Mouse (Mus musculus): ENCODE measurements around the gene Gm11146.

Gene Gm11146

GRCm38 (mm10) chr16:77601994-77602393 is at the start of gene Gm11146:
Gm11146 (minus strand) TSS chr16:77602094.
- in situ Hi-C loops (cut with MboI, MseI): no loop called here

- in situ Hi-C loops (cut with MboI, MseI): no loop called here
Measured at GRCm38 (mm10) chr16:77650596-77650995, 48.7 kb upstream of the Gm11146 start.

DNA sequence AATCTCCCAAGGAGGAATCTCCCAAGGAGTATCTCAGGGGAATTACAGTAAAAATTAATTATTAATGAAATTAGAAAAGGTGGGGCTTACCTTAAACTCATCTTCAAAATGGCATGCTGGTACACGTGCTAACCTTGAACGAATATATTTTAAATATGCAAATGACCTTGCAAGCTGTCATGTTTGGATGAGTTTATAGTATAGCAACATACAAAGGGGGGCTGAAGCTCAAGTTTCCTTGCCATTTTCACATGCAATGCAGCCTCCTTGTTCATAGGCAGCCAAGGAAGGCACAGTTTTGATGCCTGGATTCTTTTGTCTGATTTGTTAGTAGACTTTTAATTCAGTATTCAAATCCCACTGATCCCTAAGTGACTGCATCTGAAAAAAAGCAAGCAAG is 47.1 kb upstream of the Gm11146 start:
- in situ Hi-C loops (cut with MboI, MseI): no loop called here

- in situ Hi-C loops (cut with MboI, MseI): no loop called here
Measured at GRCm38 (mm10) chr16:77648181-77648580, 46.3 kb upstream of the Gm11146 start.

DNA sequence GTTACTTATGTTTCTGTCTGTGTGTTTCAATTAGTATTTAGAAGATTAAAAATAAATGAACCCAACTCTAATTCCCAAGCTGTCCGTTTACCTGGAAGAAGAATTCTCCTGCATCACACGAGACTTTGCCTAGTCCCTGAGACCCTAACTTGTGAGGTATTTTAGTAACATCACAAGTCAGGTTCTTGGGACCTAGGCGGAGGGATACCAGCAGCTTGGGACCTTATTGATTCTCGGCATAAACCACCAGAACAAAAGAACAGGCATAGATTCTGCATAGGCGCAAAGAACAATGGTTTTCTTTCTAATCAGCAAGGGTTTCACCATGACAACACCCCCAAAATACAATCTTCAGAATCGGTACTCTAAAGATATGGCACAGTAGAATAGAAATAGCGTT is 44.3 kb upstream of the Gm11146 start:
- in situ Hi-C loops (cut with MboI, MseI): no loop called here

DNA sequence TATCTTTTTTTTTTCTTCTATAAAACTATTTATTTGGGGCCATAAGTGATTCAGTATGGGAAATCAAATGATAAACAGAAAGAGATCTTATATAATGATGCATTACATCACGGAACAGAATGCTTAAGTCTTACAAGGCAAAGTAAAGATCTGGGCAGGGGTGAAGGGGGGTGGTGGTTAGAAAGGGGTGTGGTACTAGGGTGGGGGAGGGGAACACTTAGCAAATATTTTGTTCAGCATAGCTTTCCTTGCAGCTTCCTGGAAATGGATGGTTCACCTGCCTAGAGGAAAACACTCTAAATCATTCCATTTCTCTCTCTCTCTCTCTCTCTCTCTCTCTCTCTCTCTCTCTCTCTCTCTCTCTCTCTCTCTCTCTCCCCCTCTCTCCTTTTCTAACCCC is 43.1 kb upstream of the Gm11146 start:
- in situ Hi-C loops (cut with MboI, MseI): no loop called here

DNA sequence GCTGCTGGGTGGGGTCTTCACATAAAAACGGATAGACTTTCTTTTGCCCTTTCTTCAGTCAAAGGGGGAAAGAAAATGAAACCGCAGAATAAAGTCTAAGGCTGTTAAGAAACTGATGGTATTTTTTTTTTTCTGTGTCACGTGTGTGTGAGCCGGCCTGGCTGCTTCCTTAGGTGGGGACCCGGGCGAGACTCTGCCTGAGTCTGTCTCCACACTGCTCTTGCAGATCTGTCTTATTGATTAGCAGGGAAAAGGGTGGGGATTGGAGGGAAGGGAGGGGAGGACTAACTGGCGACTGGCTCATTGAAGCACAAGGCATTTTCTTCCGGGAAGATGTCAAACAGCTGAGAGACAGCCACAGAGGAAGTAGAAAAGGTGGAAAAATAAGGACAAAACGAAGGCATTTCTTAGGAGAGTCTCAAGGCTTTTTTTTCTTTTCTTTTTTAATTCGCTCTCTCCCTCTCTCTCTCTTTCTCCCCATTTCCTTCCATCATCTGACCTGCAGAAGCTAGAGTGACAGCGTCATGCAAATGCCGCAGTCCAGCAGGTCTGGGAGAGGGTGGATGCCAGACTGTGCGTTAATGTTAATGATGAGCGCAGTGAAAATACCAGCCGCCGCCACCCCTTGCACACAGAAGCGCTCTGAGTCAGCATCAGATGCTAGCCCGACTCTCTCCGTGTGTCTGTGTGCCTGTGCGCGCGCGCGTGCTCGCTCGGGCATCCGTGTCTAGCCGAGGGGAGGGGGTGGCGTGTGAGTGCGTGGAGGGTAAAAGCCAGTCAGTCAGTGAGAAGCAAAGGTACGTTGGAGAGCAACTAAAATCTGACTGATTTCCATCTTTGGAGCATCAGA is 42.2 kb upstream of the Gm11146 start:
- in situ Hi-C loops (cut with MboI, MseI): no loop called here

DNA sequence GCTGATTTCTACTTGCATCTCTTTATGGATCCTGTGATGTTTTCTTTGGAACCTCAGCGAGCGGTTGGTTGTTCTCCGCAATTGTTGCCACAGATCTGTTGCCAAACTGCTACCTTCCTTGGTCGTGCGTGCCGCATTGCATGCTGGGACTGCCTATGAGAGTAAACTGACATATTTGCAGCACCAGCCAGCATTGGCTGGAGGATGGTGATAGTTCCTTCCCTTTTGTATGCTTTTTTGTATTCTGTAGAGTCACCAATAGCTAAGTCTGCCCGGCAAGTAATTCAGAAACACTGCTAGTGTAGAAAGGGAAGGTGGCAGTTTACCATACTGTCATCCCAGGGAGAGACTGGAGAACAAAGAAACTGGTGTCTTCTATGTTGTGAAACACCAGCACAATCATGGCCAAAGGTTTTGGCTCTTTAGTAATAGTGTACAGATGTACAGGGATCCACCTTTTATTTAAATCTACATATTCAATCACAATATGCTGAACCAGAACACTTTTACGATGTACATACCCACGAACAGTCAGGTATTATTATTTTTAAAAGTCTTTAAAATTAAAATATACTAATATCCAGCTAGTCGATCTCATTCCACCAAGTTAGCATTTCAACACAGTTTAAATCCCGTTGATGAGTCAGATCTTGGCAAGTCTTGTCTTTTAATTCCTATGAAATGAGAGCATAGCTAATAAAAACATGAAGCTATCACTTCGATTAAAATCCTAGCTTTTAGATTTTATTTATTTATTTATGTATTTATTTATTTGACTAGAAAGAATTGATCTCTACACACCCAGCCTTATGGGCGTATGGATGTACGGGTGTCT is 41.4 kb upstream of the Gm11146 start:
- in situ Hi-C loops (cut with MboI, MseI): no loop called here

DNA sequence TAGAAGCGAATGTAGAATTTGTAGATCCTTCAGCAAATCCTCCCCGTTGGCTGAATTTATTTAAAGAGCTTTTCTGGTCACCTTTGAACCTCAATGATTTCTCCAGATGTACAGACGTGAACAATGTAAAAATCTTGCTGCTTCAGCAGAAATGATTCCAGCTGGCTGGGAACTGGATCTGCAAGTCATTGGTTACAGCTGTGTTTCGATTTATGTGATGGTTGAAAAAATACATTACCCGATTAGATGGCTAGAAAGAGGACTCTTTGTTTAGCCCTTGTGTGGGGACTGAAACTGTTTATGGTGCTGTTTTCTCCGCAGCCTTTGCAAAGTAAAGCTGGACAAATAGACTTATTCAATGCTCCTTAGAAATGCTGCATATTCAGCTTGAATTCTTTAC is 34.6 kb upstream of the Gm11146 start:
- in situ Hi-C loops (cut with MboI, MseI): no loop called here

- in situ Hi-C loops (cut with MboI, MseI): no loop called here
Measured at GRCm38 (mm10) chr16:77632315-77632881, 30.5 kb upstream of the Gm11146 start.

- in situ Hi-C loops (cut with MboI, MseI): no loop called here
Measured at GRCm38 (mm10) chr16:77622681-77623080, 20.8 kb upstream of the Gm11146 start.

DNA sequence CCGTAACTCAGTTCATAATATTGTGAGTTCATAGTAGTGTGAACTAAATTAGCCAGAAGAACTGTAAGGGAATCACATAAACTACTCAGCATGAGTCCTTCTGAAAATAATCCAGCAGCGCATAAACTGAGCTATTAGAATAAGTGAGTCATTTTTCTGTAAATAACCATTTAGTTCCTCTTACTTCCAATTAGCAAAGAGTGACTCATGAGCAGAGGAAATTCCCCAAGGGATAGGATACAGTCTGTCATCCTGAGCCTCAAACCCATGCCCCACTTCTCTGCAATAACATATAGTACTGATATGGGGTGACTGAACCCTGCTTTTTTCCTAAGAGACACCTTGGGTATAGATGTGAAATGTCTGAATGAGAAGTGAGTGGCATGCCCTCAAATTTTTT is 687 bp upstream of the Gm11146 start:
- in situ Hi-C loops (cut with MboI, MseI): no loop called here

DNA sequence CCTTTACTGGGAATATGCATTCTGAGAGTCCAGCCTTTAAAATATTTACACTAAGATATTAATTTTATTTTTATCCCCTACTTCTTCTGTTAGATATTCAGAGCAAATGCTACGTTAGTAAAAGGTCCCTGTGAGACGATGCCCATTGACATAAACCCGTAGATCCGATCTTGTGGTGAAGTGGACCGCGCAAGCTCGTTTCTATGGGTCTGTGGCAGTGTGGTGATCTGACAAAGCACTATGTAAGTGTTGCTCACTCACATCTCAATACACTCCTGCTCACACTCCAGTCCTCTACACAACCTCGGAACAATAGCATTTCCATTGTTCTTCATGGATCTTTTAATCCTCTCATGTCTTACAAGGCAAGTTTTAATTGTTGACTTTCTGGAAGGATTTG is 3.1 kb downstream of the Gm11146 start:
- in situ Hi-C loops (cut with MboI, MseI): loop anchor here (10.0 kb wide), 1 partner anchor 496 kb away; no protein-coding TSS in a partner anchor

DNA sequence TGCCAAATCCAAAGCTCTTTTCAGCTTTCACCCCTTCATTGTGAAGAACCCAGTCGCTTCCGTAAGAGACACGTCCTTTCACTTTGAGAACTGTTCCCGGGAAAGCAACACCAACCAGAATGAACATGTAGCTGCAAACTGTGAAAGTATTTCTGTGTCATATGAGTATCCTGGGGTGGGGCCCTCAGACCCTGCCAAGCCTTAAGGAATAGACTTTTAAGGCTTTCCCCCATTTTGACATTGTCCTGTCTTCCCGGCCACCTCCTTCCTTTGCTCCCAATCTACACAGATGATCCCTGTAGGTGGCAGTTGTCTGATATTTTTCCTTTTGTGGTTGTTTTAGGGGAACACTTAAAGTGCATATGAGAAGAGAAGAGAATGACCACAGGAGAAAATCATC is 5.3 kb downstream of the Gm11146 start:
- in situ Hi-C loops (cut with MboI, MseI): loop anchor here (10.0 kb wide), 1 partner anchor 498 kb away; no protein-coding TSS in a partner anchor

GRCm38 (mm10) chr16:77595661-77596060 is 6.2 kb downstream of the Gm11146 start:
- in situ Hi-C loops (cut with MboI, MseI): loop anchor here (10.0 kb wide), 1 partner anchor 499 kb away; no protein-coding TSS in a partner anchor

DNA sequence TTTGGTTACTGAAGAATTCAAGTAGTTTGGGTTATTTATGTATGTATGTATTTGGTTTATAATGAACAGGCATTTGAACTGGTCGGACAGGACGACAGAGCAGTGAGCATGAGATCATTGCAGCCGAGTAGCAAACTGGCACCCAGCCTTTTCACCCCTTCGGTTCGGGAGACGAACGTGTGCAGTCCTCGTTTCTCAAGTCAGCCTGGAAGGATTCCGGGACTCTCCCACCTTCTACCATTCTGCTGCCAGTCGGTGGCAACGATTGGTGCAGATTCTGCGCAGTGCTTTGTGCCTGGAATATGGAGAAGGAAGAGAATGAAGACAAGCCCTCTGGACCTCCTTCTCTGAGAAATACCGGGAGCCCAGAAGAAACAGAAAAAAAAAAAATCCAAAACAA is 7.3 kb downstream of the Gm11146 start:
- in situ Hi-C loops (cut with MboI, MseI): loop anchor here (10.0 kb wide), 1 partner anchor 500 kb away; no protein-coding TSS in a partner anchor

DNA sequence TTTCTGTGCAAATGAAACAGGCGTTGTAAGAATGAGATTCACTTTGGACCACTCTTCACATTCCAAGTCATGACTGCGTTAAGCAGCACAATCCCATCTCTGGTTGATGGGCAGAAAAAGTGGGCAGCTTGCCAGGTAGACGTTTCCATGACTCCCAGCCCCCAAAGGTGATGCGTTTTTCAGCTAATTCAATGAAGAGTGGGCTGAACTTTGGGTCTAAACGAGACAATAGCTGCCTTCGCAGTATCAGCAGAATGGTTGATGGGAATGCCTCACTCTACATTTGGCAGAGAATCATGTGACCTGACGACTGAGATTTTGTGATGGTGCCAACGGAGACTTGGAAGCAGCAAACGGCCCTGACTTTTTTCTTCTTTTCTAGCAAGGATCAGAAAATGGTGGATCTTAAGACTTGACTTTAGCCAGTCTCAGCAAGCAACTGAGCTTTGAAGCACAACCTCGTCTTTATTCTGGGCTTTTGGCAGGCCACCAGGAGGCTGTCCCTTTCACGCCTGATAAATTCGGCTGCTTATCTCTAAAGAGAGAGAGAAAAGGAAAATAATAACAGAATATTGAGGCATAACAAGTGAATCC is 8.0 kb downstream of the Gm11146 start:
- in situ Hi-C loops (cut with MboI, MseI): loop anchor here (10.0 kb wide), 1 partner anchor 501 kb away; no protein-coding TSS in a partner anchor

DNA sequence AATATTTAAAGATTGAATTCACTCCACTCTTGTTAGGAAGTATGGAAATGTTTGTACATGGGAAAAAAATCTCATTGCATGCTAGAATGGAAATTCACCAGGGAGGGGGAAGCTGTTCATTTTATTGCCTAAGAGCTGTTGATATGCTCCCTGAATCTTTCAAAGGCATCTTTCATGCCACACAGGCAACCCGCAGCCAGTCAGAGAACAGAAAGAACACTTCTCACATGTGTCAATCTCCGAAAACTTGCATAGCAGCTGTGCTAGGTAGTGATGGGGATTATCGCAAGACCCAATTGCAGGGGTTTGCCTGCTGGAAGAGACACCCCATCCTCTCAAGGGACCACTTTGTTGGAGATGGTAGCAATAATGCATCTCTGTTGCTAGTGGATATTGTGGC is 8.9 kb downstream of the Gm11146 start:
- in situ Hi-C loops (cut with MboI, MseI): loop anchor here (10.0 kb wide), 1 partner anchor 502 kb away; no protein-coding TSS in a partner anchor

- in situ Hi-C loops (cut with MboI, MseI): no loop called here
Measured at GRCm38 (mm10) chr16:77573036-77573435, 28.9 kb downstream of the Gm11146 start.

DNA sequence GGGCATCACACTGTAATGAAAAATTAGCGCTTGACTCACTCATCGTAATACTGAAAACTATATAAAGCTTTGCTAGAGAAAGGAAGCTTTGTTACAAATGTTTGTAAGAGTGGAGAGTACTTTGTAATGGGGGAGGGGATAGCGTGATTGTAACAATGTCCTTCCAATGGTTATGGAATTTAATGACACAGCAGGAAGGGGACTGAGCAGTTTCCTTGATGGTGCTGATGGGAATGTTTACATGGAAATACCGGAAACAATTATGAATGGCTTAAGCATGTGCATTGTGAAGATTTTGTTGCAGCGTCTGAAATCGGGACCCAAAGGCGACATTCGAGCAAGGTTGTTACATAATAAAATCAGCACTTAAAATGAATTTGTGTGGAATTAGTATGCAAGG is 32.4 kb downstream of the Gm11146 start:
- in situ Hi-C loops (cut with MboI, MseI): no loop called here

DNA sequence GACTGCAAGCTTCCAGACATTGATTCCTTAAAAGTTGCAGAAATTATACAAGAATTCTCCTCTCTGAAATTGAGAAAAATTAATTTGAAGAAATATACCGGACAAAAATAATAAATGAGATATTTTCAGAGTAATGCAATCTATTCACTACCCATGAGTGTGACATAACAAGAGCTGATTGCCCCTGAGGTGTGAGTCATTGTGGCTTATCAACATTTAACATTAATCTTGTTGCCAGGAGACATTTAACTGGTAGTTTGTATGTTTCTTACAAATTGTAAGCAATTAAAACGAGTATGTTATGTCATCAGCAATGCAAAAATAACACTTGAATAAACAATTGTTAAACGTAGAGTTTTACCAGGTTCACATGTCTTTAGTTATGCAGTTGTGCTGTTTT is 33.5 kb downstream of the Gm11146 start:
- in situ Hi-C loops (cut with MboI, MseI): no loop called here

DNA sequence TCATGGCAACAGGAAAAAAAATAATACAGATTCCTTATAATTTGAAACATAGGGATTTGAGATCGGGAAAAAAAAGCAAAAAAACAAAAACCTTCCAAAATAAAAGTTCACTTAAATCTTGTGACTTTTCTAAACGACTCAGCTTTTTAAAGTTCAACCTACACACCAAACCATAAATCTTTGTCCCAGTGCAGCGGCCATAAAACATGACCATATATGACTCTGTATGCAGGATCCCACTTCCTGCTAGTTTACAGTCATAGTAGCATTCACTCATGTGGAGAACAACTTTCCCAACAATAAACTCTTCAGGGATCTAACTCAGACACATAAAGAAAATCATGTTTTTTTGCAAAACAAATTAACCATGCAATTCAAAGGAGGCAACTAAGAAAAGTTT is 39.0 kb downstream of the Gm11146 start:
- in situ Hi-C loops (cut with MboI, MseI): no loop called here

Measured in T-helper 1 cell (primary cell).